Mouse (Mus musculus) R1 (cell line): Measurements from ENCODE around the gene Cryz.

Experiments used
- DNase-seq: peaks from one replicate; pipeline ENCODE4 v3.0.0-alpha.2; 2018; ENCODE audit warnings: low read depth, low spot score

Gene Cryz

GRCm38 (mm10) chr3:154596488-154596933, at the start of gene Cryz:
TSS of gene Cryz (plus strand) at chr3:154596711.
- peak; percentile 91 for DNase-seq

- DNase-seq, result peak; percentile 79
These were observed 48.7 kb upstream of the Cryz start for GRCm38 (mm10) chr3:154547549-154548426.

GRCm38 (mm10) chr3:154548868-154549301, 47.6 kb upstream of the Cryz start:
- DNase-seq, result no peak

GRCm38 (mm10) chr3:154550326-154551034, 46.0 kb upstream of the Cryz start:
- DNase-seq, result no peak

- no peak for DNase-seq
These were observed 45.5 kb upstream of the Cryz start for GRCm38 (mm10) chr3:154551035-154551411.

GRCm38 (mm10) chr3:154562192-154562591, 34.3 kb upstream of the Cryz start:
- no peak for DNase-seq

GRCm38 (mm10) chr3:154565437-154565836, 31.1 kb upstream of the Cryz start:
- DNase-seq, result no peak

- no peak for DNase-seq
These were observed 26.4 kb upstream of the Cryz start for GRCm38 (mm10) chr3:154570029-154570575.

- peak; percentile 10 for DNase-seq
These were observed 25.7 kb upstream of the Cryz start for GRCm38 (mm10) chr3:154570786-154571185.

- DNase-seq, result peak; percentile 72
These were observed 24.1 kb upstream of the Cryz start for GRCm38 (mm10) chr3:154572341-154572972.

GRCm38 (mm10) chr3:154573666-154574065, 22.8 kb upstream of the Cryz start:
- no peak for DNase-seq

GRCm38 (mm10) chr3:154577895-154578294, 18.6 kb upstream of the Cryz start:
- no peak for DNase-seq

GRCm38 (mm10) chr3:154584351-154584750, 12.2 kb upstream of the Cryz start:
- no peak for DNase-seq

GRCm38 (mm10) chr3:154590971-154591370, 5.5 kb upstream of the Cryz start:
- no peak for DNase-seq

GRCm38 (mm10) chr3:154591621-154592020, 4.9 kb upstream of the Cryz start:
- no peak for DNase-seq

GRCm38 (mm10) chr3:154593596-154593995, 2.9 kb upstream of the Cryz start:
- no peak for DNase-seq

- no peak for DNase-seq
These were observed 2.4 kb upstream of the Cryz start for GRCm38 (mm10) chr3:154594156-154594555.

- peak; percentile 96 for DNase-seq
These were observed 533 bp downstream of the Cryz start, which contains the start of gene Tyw3 for GRCm38 (mm10) chr3:154596934-154597554. TSS of gene Tyw3 (minus strand) at chr3:154597104.

GRCm38 (mm10) chr3:154597561-154597960, 1.1 kb downstream of the Cryz start:
- DNase-seq, result no peak

GRCm38 (mm10) chr3:154602141-154602540, 5.6 kb downstream of the Cryz start:
- DNase-seq, result no peak

- DNase-seq, result no peak
These were observed 8.4 kb downstream of the Cryz start for GRCm38 (mm10) chr3:154604871-154605270.
